Mouse (Mus musculus): Measurements from ENCODE around the gene Sfxn3.
"Not testable (repeated sequence)": the region's sequence is repeated elsewhere in the genome, so short reads cannot be mapped to it uniquely, and the experiment has no call there.

Gene Sfxn3

GRCm38 (mm10) chr19:45018351-45018831 lies 28.9 kb upstream of the Sfxn3 start:
- no peak for DNase-seq (ENCODE audit: low spot score in 2 of 2)

GRCm38 (mm10) chr19:45020348-45020747 lies 27.0 kb upstream of the Sfxn3 start:
- DNase-seq (ENCODE audit: low spot score in 2 of 2) = no peak

- no peak for DNase-seq (ENCODE audit: low spot score in 2 of 2)
Measured at GRCm38 (mm10) chr19:45021362-45021761, 25.9 kb upstream of the Sfxn3 start.

- no peak for DNase-seq (ENCODE audit: low spot score in 2 of 2)
Measured at GRCm38 (mm10) chr19:45023993-45024392, 23.3 kb upstream of the Sfxn3 start.

GRCm38 (mm10) chr19:45024775-45025174 lies 22.5 kb upstream of the Sfxn3 start:
- DNase-seq (ENCODE audit: low spot score in 2 of 2) = no peak

- no peak for DNase-seq (ENCODE audit: low spot score in 2 of 2)
Measured at GRCm38 (mm10) chr19:45025937-45026568, 21.2 kb upstream of the Sfxn3 start.

- no peak for DNase-seq (ENCODE audit: low spot score in 2 of 2)
Measured at GRCm38 (mm10) chr19:45026958-45027670, 20.2 kb upstream of the Sfxn3 start.

- DNase-seq (ENCODE audit: low spot score in 2 of 2) = no peak
Measured at GRCm38 (mm10) chr19:45027848-45028247, 19.5 kb upstream of the Sfxn3 start.

- peak in 1 of 2 experiments; percentile 61 for DNase-seq (ENCODE audit: low spot score in 2 of 2)
Measured at GRCm38 (mm10) chr19:45028746-45029145, 18.6 kb upstream of the Sfxn3 start.

- no peak for DNase-seq (ENCODE audit: low spot score in 2 of 2)
Measured at GRCm38 (mm10) chr19:45029571-45029970, 17.7 kb upstream of the Sfxn3 start.

- DNase-seq (ENCODE audit: low spot score in 2 of 2) = peak; percentile 63 to 87
Measured at GRCm38 (mm10) chr19:45030111-45030510, 17.2 kb upstream of the Sfxn3 start.

- DNase-seq (ENCODE audit: low spot score in 2 of 2) = peak; percentile 67 to 88
Measured at GRCm38 (mm10) chr19:45030746-45031693, 16.3 kb upstream of the Sfxn3 start.

- peak; percentile 67 to 87 for DNase-seq (ENCODE audit: low spot score in 2 of 2)
Measured at GRCm38 (mm10) chr19:45031780-45032179, 15.5 kb upstream of the Sfxn3 start.

- DNase-seq (ENCODE audit: low spot score in 2 of 2) = no peak
Measured at GRCm38 (mm10) chr19:45032570-45033332, 14.6 kb upstream of the Sfxn3 start.

- peak; percentile 66 to 87 for DNase-seq (ENCODE audit: low spot score in 2 of 2)
Measured at GRCm38 (mm10) chr19:45036867-45037266, 10.4 kb upstream of the Sfxn3 start.

- not testable (repeated sequence) for DNase-seq (ENCODE audit: low spot score in 2 of 2)
Measured at GRCm38 (mm10) chr19:45038198-45038597, 9.1 kb upstream of the Sfxn3 start.

- no peak for DNase-seq (ENCODE audit: low spot score in 2 of 2)
Measured at GRCm38 (mm10) chr19:45040214-45040613, 7.1 kb upstream of the Sfxn3 start.

- no peak for DNase-seq (ENCODE audit: low spot score in 2 of 2)
Measured at GRCm38 (mm10) chr19:45044389-45044927, 2.8 kb upstream of the Sfxn3 start.

- no peak for DNase-seq (ENCODE audit: low spot score in 2 of 2)
Measured at GRCm38 (mm10) chr19:45045236-45045635, 2.1 kb upstream of the Sfxn3 start.

GRCm38 (mm10) chr19:45045651-45046050 lies 1.7 kb upstream of the Sfxn3 start, which contains the start of gene Pdzd7:
Pdzd7 (minus strand) TSS chr19:45045717.
- no peak for DNase-seq (ENCODE audit: low spot score in 2 of 2)

Measured in spleen, postnatal 4 days (tissue).